Mouse (Mus musculus): ENCODE measurements around the gene Rbm24.

Gene Rbm24

DNA sequence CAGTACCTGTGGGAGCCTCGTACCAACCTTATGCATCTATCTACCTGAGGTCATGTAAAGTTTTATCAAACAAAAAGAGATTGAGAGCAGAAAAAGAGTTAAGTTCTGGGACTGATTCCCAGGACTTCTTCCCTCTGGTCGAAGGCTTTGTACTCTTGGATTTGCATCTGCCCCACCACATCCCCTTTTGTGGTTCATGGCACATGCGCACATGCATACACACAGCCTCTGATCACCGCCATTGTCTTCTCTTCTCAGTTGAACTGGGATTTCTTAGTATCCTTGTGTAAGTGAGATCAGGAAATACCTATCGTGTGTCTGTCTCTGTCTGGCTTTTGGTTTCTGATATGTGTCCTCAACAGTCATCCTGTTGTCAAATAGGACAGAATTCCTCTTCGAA, 20.7 kb downstream of the Rbm24 start:
- DNase-seq (ENCODE audit: low read depth): no peak

DNA sequence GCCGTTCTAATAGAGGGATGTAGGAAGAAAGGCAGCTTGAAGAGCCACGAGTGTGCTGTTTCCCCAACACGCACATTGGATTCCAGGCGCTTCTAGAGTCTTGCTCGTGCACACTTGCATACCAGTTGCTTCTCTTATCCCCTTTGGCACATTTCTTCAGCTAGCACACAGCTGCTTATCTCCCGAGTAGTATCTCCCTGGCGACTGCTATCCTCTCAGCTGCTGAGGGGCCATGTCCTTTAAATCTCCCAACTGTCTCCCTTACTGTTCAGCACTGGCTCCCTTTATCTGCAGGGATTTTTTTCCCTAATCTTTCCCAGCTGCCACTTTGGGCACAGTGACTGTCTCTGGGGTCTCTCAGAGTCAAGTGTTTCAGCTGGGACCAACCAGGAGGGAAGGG, 25.8 kb downstream of the Rbm24 start:
- DNase-seq (ENCODE audit: low read depth): no peak

DNA sequence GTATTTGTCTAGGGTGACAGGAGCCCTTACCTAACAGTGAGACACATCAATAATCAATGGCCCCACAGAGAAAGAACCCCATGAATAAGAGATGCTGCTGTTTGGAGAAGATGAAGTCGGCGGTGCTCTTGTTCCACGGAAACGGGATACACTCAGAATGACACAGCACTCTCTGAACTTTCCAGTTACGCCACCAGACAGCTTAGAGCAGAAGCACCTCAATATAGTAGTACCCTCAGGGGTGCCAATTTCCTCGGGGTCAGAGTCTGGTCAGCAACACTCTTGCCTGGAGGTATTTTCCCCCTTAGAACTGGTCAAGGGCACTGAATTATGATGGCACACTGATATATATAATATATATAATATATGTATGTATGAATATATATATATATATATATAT, 27.8 kb downstream of the Rbm24 start:
- no peak for DNase-seq (ENCODE audit: low read depth)

DNA sequence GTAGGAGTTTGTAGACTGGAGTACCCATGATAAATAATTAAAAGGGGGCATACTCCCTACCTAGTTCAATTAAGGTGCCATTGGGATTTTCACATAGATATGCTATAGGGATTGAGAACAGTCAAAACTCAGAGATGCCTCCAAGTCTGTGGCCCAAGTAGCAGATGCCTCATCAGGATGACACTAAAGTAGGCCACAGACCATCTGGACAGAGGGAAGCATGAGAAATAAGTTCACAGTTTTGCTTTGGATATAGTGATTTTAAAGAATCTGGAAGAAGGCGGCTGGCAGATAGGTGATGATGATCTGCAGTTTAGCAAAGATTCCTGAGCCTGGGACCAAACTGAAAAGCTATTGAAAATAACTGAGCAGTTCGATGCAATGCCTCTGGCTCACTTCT, 30.0 kb downstream of the Rbm24 start:
- DNase-seq (ENCODE audit: low read depth): no peak

DNA sequence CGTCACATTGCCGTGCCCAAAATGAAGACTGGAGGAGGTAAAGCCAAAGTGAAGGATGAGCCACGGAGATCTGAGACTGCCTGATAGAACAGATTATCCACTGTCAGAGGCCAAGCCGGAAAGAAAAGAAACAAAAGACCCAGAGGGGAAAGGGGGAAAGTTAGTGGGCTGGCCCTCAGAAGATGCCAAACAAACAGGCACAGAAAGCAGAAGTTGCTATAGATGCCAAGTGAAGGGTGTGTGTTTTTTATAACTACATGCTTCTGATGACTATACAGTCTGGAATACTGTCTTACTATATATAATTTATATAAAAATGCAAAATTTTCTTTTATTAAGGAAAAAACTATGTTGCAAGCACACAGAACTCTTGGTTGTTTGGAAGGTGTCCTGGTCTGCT, 31.7 kb downstream of the Rbm24 start:
- DNase-seq (ENCODE audit: low read depth): no peak

DNA sequence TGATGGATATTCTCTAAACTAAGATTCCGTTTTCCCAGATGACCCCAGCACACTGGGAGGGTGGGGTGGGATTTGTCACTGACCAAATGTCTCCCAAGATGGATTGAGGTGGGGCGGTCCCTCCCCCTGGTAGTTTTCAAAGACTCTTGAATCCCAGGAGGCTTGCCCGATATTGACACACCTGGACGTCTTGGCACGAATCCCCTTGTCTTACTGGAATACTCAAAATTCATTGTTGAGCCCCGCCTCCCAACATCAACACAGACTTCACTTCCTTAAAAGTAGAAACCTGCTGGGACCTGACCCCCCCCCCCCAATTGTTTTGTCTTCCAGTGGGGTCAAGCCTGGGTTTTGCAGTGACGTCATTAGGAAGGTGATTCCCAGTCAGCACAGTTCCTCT, 32.4 kb downstream of the Rbm24 start:
- DNase-seq (ENCODE audit: low read depth): no peak

DNA sequence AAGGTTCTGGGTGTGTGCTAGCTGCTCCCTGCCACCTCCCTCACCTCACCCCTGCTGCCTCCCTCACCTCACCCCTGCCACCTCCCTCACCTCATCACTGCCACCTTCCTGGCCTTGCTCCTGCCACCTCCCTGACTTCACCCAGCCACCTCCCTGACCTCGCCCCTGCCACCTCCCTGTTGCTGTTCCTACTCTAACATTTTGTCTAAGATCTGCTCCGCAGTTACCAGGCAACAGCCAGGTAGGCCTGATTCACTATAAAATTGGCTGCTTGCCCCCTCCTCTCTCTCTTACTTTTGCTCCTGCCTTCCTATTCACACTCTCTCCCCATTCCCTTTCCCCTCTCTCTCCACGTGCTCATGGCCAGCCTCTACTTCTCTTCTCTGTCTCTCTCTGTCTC, 33.3 kb downstream of the Rbm24 start:
- DNase-seq (ENCODE audit: low read depth): no peak

DNA sequence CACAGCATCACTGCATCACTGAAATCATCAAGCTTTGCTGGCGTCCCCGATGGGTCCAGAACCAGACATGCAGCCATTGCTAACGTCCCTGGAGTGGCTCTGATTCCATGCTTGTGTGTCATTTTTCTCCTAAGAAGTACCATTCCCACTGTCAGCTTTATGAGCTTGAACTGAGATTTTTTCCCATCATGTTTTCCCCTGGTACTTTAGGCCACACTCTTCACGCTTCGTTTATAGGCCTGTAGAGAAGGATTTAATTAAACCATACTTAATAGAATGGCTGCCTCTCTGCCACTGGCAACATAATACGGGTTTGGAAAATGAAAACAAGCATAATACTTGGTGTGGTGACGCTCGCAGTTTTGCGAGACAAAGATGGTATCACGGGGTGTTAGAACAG, 41.3 kb downstream of the Rbm24 start:
- DNase-seq (ENCODE audit: low read depth): no peak

DNA sequence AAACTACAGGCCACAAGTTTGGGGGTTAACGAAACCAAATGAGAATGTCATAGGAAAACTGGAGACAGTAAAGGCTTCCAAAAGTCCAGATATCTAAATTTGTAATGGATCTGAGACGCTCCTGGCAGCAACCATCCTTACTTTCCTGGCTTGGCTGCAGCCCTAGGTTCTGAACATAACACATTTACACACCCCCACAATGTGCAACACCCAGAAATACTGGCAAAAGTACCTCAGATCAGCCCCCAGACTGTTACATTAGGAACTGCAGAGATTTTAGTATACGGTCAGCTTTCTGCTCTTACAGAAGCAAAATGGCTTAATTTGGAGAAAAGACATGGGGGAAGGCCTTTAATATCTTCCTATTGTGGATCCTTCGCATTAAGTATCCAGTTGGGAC, 44.0 kb downstream of the Rbm24 start:
- DNase-seq (ENCODE audit: low read depth): no peak

DNA sequence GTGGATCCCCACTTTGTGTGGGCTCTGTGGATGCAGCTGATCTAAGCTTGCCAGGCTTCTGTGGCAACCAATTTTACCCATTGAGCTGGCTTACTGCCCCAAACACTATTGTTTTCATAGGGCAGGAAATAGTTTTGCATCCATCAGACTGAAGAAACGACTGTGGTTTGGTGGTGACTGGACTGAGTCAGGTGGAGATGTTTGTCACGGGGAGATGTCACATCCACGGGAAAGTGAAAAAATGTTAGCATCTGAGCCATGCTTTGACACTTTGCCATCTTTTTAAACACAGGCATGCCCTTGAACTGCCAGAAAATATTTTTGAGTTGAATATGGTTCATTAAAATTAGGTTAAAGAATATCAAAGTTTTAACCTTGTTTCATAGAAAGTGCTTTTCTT, 45.5 kb downstream of the Rbm24 start:
- no peak for DNase-seq (ENCODE audit: low read depth)

DNA sequence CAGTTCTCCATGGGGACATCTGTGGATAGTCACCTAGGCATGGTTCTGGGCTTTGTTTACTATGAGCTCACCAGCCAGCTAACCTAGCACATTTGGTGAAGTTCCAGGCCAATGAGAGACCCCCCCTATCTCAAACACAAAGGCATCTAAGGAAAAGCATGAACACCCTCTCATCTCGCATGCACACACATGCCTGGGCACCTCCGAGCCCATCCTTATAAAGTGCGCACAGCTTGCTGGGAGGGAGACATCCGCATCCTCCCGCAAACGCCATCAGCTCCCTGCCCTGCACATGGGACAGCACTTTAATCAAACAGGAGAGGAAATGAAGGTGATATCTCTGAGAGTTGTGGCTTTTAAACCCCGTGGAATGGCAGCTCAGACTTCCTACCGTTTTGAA, 50.0 kb downstream of the Rbm24 start:
- no peak for DNase-seq (ENCODE audit: low read depth)

DNA sequence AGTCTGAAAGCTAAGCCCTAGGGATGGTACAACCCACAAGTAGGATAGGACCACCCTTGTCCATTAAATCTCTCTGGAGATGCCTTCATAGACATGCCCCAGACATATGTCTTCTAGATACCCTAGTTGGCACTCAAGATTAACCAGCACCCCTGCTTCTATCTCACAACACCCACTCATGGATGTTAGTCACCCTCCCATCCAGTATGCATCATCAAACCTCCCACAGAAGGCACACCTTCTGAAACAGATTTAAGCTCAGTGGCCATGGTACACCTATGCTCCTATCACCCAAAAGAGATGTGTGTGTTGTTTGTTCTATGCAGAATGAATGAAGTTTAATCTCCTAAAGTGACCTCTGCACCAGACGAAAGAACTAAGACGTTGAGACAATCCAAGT, 51.3 kb downstream of the Rbm24 start:
- no peak for DNase-seq (ENCODE audit: low read depth)
